Mouse (Mus musculus) naive thymus-derived CD4-positive, alpha-beta T cell, adult 5 months (primary cell): ENCODE data around the gene Ftcd. TPM values are rescaled to one million over a fixed set of nuclear protein-coding genes. Genes with fewer than 3 reads are reported as not detected.

ENCODE experiments used
- polyA plus RNA-seq: library from polyadenylated mRNA; unstranded; fragments of 100-300 nt; shearing (Covaris generic); gene quantifications from one replicate; pipeline ENCODE4 v1.2.1, GENCODE M21; 2017

The Ftcd gene
- not detected for polyA plus RNA-seq

GRCm38 (mm10) chr10:76575374-76575773 lies at the start of gene Ftcd:
TSS of gene Ftcd (plus strand) at chr10:76575648.

GRCm38 (mm10) chr10:76531375-76531774 lies 44.1 kb upstream of the Ftcd start, which contains the start of gene Lss:
TSS of gene Lss (plus strand) at chr10:76531588.

GRCm38 (mm10) chr10:76561972-76562371 lies 13.5 kb upstream of the Ftcd start, which contains the start of gene Spatc1l:
TSS of gene Spatc1l (plus strand) at chr10:76562272.

GRCm38 (mm10) chr10:76622928-76623680 lies 47.7 kb downstream of the Ftcd start, which contains the start of gene Col6a2:
TSS of gene Col6a2 (minus strand) at chr10:76623630.

Other genes with a start within 250 kb of the Ftcd start
- 4.5 TPM for gene Dip2a, start 230.4 kb upstream of the Ftcd start, polyA plus RNA-seq
- gene AC141477.1, start 135.2 kb upstream of the Ftcd start, polyA plus RNA-seq, result 21.6 TPM
- gene Pcnt, start 132.9 kb upstream of the Ftcd start, polyA plus RNA-seq, result 35.0 TPM
- gene 2610028H24Rik, start 126.6 kb upstream of the Ftcd start, polyA plus RNA-seq, result not detected
- gene Mcm3ap, start 106.7 kb upstream of the Ftcd start, polyA plus RNA-seq, result 84.2 TPM
- gene Ybey, start 106.5 kb upstream of the Ftcd start, polyA plus RNA-seq, result 1.0 TPM
- 18.6 TPM for gene Lss, start 44.1 kb upstream of the Ftcd start, polyA plus RNA-seq
- gene Spatc1l, start 13.4 kb upstream of the Ftcd start, polyA plus RNA-seq, result not detected
- not detected for gene Col6a2, start 48.0 kb downstream of the Ftcd start, polyA plus RNA-seq
- not detected for gene Col6a1, start 150.5 kb downstream of the Ftcd start, polyA plus RNA-seq